33 mouse cellular contexts compared by ENCODE assay signal in genomic region chr7:49942023-49942422, GRCm38 (mm10). TPM values are rescaled to one million over a fixed set of nuclear protein-coding genes. Genes with fewer than 3 reads are reported as not detected.
DNase-seq lines count a peak whose midpoint lies in the region; ATAC-seq and TF ChIP-seq lines count a peak whose summit lies in the region.
"Had no signal": no experiment of that assay in that cellular context is flagged by ENCODE, and none has a peak within 500 bp of the region (broad histone marks: within the 10 kb centered on the region; RNA-seq: fewer than 3 reads in every experiment).

No protein-coding gene starts in this region.

- DNase-seq in forebrain, postnatal 0 days, result no peak
- DNase-seq in kidney, adult 9 months, result no peak
- DNase-seq in limb, embryonic 11.5 days (ENCODE audit: low spot score), result peak; percentile 38
- DNase-seq in ovary, postnatal 14 days (ENCODE audit: low spot score), result no peak
- DNase-seq in heart, adult 11 months, result no peak
- DNase-seq: adrenal gland, postnatal 14 days; cerebellum, adult 11-12 months; cerebellum, adult 9-11 months; embryo, embryonic 11 days; gastrocnemius, postnatal 25 days; heart, adult 18-20 months; kidney, adult 2 months; kidney, postnatal 36 days; layer of hippocampus, postnatal 36 days; left cerebral cortex, postnatal 4 days; lung, embryonic 14.5 days; lung, postnatal 14 days; thymus, postnatal 4 days had no signal

- H3K36me3 ChIP-seq in forebrain, embryonic 12.5 days (replicated peaks), result no peaks in the 10 kb centered on the region
- H3K36me3 ChIP-seq in forebrain, postnatal 0 days (ENCODE audit: insufficient read depth), result no peaks in the 10 kb centered on the region
- no peaks in the 10 kb centered on the region for H3K36me3 ChIP-seq in kidney, embryonic 14.5 days (ENCODE audit: control insufficient read depth, insufficient read depth, low read length)
- no peaks in the 10 kb centered on the region for H3K36me3 ChIP-seq in embryonic facial prominence, embryonic 12.5 days
- H3K36me3 ChIP-seq in limb, embryonic 11.5 days (ENCODE audit: control insufficient read depth, insufficient read depth, low read length), result no peaks in the 10 kb centered on the region
- H3K36me3 ChIP-seq: heart, embryonic 12.5 days; hindbrain, embryonic 12.5 days; liver, embryonic 15.5 days had no signal

- 44% methylated on average over 3 of the region's 3 CpGs for WGBS in forebrain, embryonic 12.5 days
- WGBS in forebrain, postnatal 0 days, result 34% methylated on average over 3 of the region's 3 CpGs
- WGBS in kidney, embryonic 14.5 days, result 68% methylated on average over 3 of the region's 3 CpGs
- 55% methylated on average over 3 of the region's 3 CpGs for WGBS in embryonic facial prominence, embryonic 12.5 days
- 34% methylated on average over 3 of the region's 3 CpGs for WGBS in limb, embryonic 11.5 days

- H3K9me3 ChIP-seq in forebrain, embryonic 12.5 days, result no peaks in the 10 kb centered on the region
- H3K9me3 ChIP-seq in forebrain, postnatal 0 days (ENCODE audit: low read length), result no peaks in the 10 kb centered on the region
- H3K9me3 ChIP-seq in kidney, embryonic 14.5 days (ENCODE audit: control insufficient read depth, low read length), result no peaks in the 10 kb centered on the region
- H3K9me3 ChIP-seq in embryonic facial prominence, embryonic 12.5 days, result no peaks in the 10 kb centered on the region
- H3K9me3 ChIP-seq in limb, embryonic 11.5 days (ENCODE audit: control insufficient read depth, low read length), result no peaks in the 10 kb centered on the region
- H3K9me3 ChIP-seq: heart, embryonic 12.5 days; hindbrain, embryonic 12.5 days; liver, embryonic 15.5 days had no signal

- peak; percentile 46; the same call in 1 of the 2 replicates for ATAC-seq in forebrain, embryonic 12.5 days (ENCODE audit: low FRiP score)
- ATAC-seq in forebrain, postnatal 0 days, result no peak
- ATAC-seq in kidney, embryonic 14.5 days (ENCODE audit: low FRiP score, low TSS enrichment), result peak; percentile 43; the same call in 1 of the 2 replicates
- peak; percentile 49; the same call in 1 of the 2 replicates for ATAC-seq in embryonic facial prominence, embryonic 12.5 days (ENCODE audit: insufficient number of reproducible peaks, insufficient read depth, low FRiP score, low TSS enrichment)
- ATAC-seq in limb, embryonic 11.5 days (ENCODE audit: insufficient number of reproducible peaks, low FRiP score, low TSS enrichment, low read depth), result 0 out of 2 replicates have a peak, but pooled peaks have one; percentile 35
- ATAC-seq: midbrain, embryonic 16.5 days; Patski had no signal

- no peaks in the 10 kb centered on the region for H3K27me3 ChIP-seq in forebrain, embryonic 12.5 days
- H3K27me3 ChIP-seq in forebrain, postnatal 0 days (ENCODE audit: insufficient read depth, low read length), result no peaks in the 10 kb centered on the region
- no peaks in the 10 kb centered on the region for H3K27me3 ChIP-seq in kidney, embryonic 14.5 days (ENCODE audit: control insufficient read depth, insufficient read depth, low read length)
- H3K27me3 ChIP-seq in embryonic facial prominence, embryonic 12.5 days, result no peaks in the 10 kb centered on the region
- no peaks in the 10 kb centered on the region for H3K27me3 ChIP-seq in limb, embryonic 11.5 days (ENCODE audit: control insufficient read depth, insufficient read depth, low read length)
- H3K27me3 ChIP-seq: heart, embryonic 12.5 days; hindbrain, embryonic 12.5 days; liver, embryonic 15.5 days; Patski had no signal

- no peak overlapping the region for H3K4me2 ChIP-seq in forebrain, embryonic 12.5 days
- H3K4me2 ChIP-seq in forebrain, postnatal 0 days (ENCODE audit: low read depth), result no peak overlapping the region
- no peak overlapping the region for H3K4me2 ChIP-seq in kidney, embryonic 14.5 days (replicated peaks; ENCODE audit: low read depth, low read length)
- H3K4me2 ChIP-seq in embryonic facial prominence, embryonic 12.5 days (replicated peaks), result no peak overlapping the region
- H3K4me2 ChIP-seq in limb, embryonic 11.5 days (ENCODE audit: low read depth, severe bottlenecking), result no peak overlapping the region
- H3K4me2 ChIP-seq: heart, embryonic 12.5 days; hindbrain, embryonic 12.5 days; liver, embryonic 15.5 days; lung, embryonic 14.5 days had no signal

- peaks cover 11% of the 10 kb centered on the region for H3K4me1 ChIP-seq in forebrain, embryonic 12.5 days
- H3K4me1 ChIP-seq in forebrain, postnatal 0 days (ENCODE audit: insufficient read depth), result no peaks in the 10 kb centered on the region
- no peaks in the 10 kb centered on the region for H3K4me1 ChIP-seq in kidney, embryonic 14.5 days (ENCODE audit: control insufficient read depth, insufficient read depth, low read length)
- H3K4me1 ChIP-seq in embryonic facial prominence, embryonic 12.5 days, result no peaks in the 10 kb centered on the region
- H3K4me1 ChIP-seq in limb, embryonic 11.5 days (ENCODE audit: control insufficient read depth, insufficient read depth, low read length), result 0 out of 2 replicates have a peak, but pooled peaks cover 4% of the 10 kb centered on the region
- H3K4me1 ChIP-seq: heart, embryonic 12.5 days; hindbrain, embryonic 12.5 days; liver, embryonic 15.5 days had no signal

- H3K4me3 ChIP-seq in forebrain, embryonic 12.5 days (replicated peaks), result no peak overlapping the region
- H3K4me3 ChIP-seq in forebrain, postnatal 0 days (ENCODE audit: low read depth, low read length), result no peak overlapping the region
- no peak overlapping the region for H3K4me3 ChIP-seq in kidney, embryonic 14.5 days (ENCODE audit: low read length)
- H3K4me3 ChIP-seq in embryonic facial prominence, embryonic 12.5 days, result no peak overlapping the region
- no peak overlapping the region for H3K4me3 ChIP-seq in limb, embryonic 11.5 days (ENCODE audit: low read depth, low read length)
- H3K4me3 ChIP-seq: heart, embryonic 12.5 days; hindbrain, embryonic 12.5 days; liver, embryonic 15.5 days had no signal

- TF ChIP-seq CTCF in forebrain, postnatal 0 days (IDR thresholded peaks at IDR 0.05; ENCODE audit: low read depth), result no peak

- H3K27ac ChIP-seq in forebrain, embryonic 12.5 days, result no peak overlapping the region
- no peak overlapping the region for H3K27ac ChIP-seq in forebrain, postnatal 0 days (ENCODE audit: low read depth, low read length)
- no peak overlapping the region for H3K27ac ChIP-seq in kidney, embryonic 14.5 days (ENCODE audit: low read depth, low read length)
- H3K27ac ChIP-seq in embryonic facial prominence, embryonic 12.5 days, result no peak overlapping the region
- H3K27ac ChIP-seq in limb, embryonic 11.5 days (replicated peaks; ENCODE audit: low read depth, low read length), result no peak overlapping the region
- H3K27ac ChIP-seq: hindbrain, embryonic 12.5 days; liver, embryonic 15.5 days had no signal

- H3K9ac ChIP-seq in forebrain, embryonic 12.5 days, result no peak overlapping the region
- H3K9ac ChIP-seq in forebrain, postnatal 0 days, result no peak overlapping the region
- H3K9ac ChIP-seq in kidney, embryonic 14.5 days (ENCODE audit: low read depth, low read length), result no peak overlapping the region
- no peak overlapping the region for H3K9ac ChIP-seq in embryonic facial prominence, embryonic 12.5 days
- no peak overlapping the region for H3K9ac ChIP-seq in limb, embryonic 11.5 days (ENCODE audit: low read length)
- H3K9ac ChIP-seq: heart, embryonic 12.5 days; hindbrain, embryonic 12.5 days; liver, embryonic 15.5 days; lung, embryonic 14.5 days had no signal

RNA-seq across cellular contexts. Expression of gene Slc6a5, which starts 32.1 kb away (rescaled TPM):
- polyA plus RNA-seq in forebrain, embryonic 12.5 days (2016; fragmentation: Nextera tagmentation; extraction: Ambion mirVana), result not detected in 2 replicates
- 0.10 TPM in 1 of 2 replicates, not detected in the other for total RNA-seq in forebrain, postnatal 0 days (2014; rRNA removed)
- not detected in 2 replicates for polyA plus RNA-seq in forebrain, postnatal 0 days (2015; fragmentation: Nextera tagmentation; extraction: Ambion mirVana)
- not detected in 2 replicates for polyA plus RNA-seq in kidney, embryonic 14.5 days (2014; fragmentation: Nextera tagmentation; extraction: Ambion mirVana)
- 0.05 and 0.13 TPM in 2 replicates for polyA plus RNA-seq in embryonic facial prominence, embryonic 12.5 days (2016; fragmentation: Nextera tagmentation; extraction: Ambion mirVana)
- not detected in 2 replicates for polyA plus RNA-seq in limb, embryonic 11.5 days (2014; fragmentation: Nextera tagmentation; extraction: Ambion mirVana)
- total RNA-seq: gastrocnemius, adult 18-20 months; gastrocnemius, postnatal 25 days; heart, adult 18-20 months; left cerebral cortex, postnatal 4 days; liver, adult 2 months; MEL; neutrophil, adult 5-6 weeks had no signal
- polyA plus RNA-seq: heart, embryonic 12.5 days; heart, postnatal 0 days; intestine, embryonic 14.5 days; kidney, adult 2 months; liver, adult 2 months; liver, embryonic 15.5 days; lung, embryonic 14.5 days; thymus, postnatal 0 days had no signal

RNA-seq across cellular contexts. Expression of gene Nell1, which starts 32.6 kb away (rescaled TPM):
- 2.1 and 2.2 TPM in 2 replicates for polyA plus RNA-seq in forebrain, embryonic 12.5 days (2016; fragmentation: Nextera tagmentation; extraction: Ambion mirVana)
- 41.7 and 56.3 TPM in 2 replicates for total RNA-seq in forebrain, postnatal 0 days (2014; rRNA removed)
- polyA plus RNA-seq in forebrain, postnatal 0 days (2015; fragmentation: Nextera tagmentation; extraction: Ambion mirVana), result 20.5 and 32.6 TPM in 2 replicates
- 7.8 and 14.6 TPM in 2 replicates for polyA plus RNA-seq in kidney, embryonic 14.5 days (2014; fragmentation: Nextera tagmentation; extraction: Ambion mirVana)
- polyA plus RNA-seq in embryonic facial prominence, embryonic 12.5 days (2016; fragmentation: Nextera tagmentation; extraction: Ambion mirVana), result 2.7 and 2.8 TPM in 2 replicates
- 0.65 and 1.9 TPM in 2 replicates for polyA plus RNA-seq in limb, embryonic 11.5 days (2014; fragmentation: Nextera tagmentation; extraction: Ambion mirVana)
- total RNA-seq: heart, adult 18-20 months; liver, adult 2 months; MEL; neutrophil, adult 5-6 weeks had no signal
- polyA plus RNA-seq: kidney, adult 2 months; liver, adult 2 months had no signal
